Mouse (Mus musculus) yolk sac, embryonic 10.5 days (tissue): ENCODE data around the gene Mpdu1.
"Not testable (repeated sequence)": the region's sequence is repeated elsewhere in the genome, so short reads cannot be mapped to it uniquely, and the experiment has no call there.

Experiments
- DNase-seq: peaks from one replicate; pipeline ENCODE4 v3.0.0-alpha.2; 2017; ENCODE audit warnings: low spot score

Mpdu1 gene

GRCm38 (mm10) chr11:69662213-69662966 is at the start of gene Mpdu1:
Gene Mpdu1 (minus strand): TSS chr11:69662642.
- DNase-seq: peak; percentile 96

GRCm38 (mm10) chr11:69711082-69711481 is 48.6 kb upstream of the Mpdu1 start:
- no peak for DNase-seq

GRCm38 (mm10) chr11:69710470-69710869 is 48.0 kb upstream of the Mpdu1 start:
- DNase-seq: no peak

GRCm38 (mm10) chr11:69709554-69710446 is 47.4 kb upstream of the Mpdu1 start:
- DNase-seq: no peak

- no peak for DNase-seq
Measured at GRCm38 (mm10) chr11:69708614-69709265, 46.3 kb upstream of the Mpdu1 start.

GRCm38 (mm10) chr11:69707873-69708381 is 45.5 kb upstream of the Mpdu1 start:
- no peak for DNase-seq

- no peak for DNase-seq
Measured at GRCm38 (mm10) chr11:69707480-69707847, 45.0 kb upstream of the Mpdu1 start.

- DNase-seq: no peak
Measured at GRCm38 (mm10) chr11:69706775-69707479, 44.5 kb upstream of the Mpdu1 start.

GRCm38 (mm10) chr11:69704613-69705010 is 42.2 kb upstream of the Mpdu1 start:
- DNase-seq: no peak

- no peak for DNase-seq
Measured at GRCm38 (mm10) chr11:69703814-69704612, 41.6 kb upstream of the Mpdu1 start.

- not testable (repeated sequence) for DNase-seq
Measured at GRCm38 (mm10) chr11:69703381-69703780, 40.9 kb upstream of the Mpdu1 start.

- DNase-seq: not testable (repeated sequence)
Measured at GRCm38 (mm10) chr11:69702886-69703285, 40.4 kb upstream of the Mpdu1 start.

- DNase-seq: no peak
Measured at GRCm38 (mm10) chr11:69699595-69699994, 37.2 kb upstream of the Mpdu1 start.

- DNase-seq: no peak
Measured at GRCm38 (mm10) chr11:69698574-69698973, 36.1 kb upstream of the Mpdu1 start.

- no peak for DNase-seq
Measured at GRCm38 (mm10) chr11:69697396-69697795, 35.0 kb upstream of the Mpdu1 start.

GRCm38 (mm10) chr11:69695361-69696181 is 33.1 kb upstream of the Mpdu1 start, which contains the start of the genes Tnfsf12 and Tnfsfm13:
Gene Tnfsf12 (minus strand): TSS chr11:69695849.
Gene Tnfsfm13 (minus strand): TSS chr11:69696098.
- DNase-seq: peak; percentile 83

- no peak for DNase-seq
Measured at GRCm38 (mm10) chr11:69695046-69695360, 32.6 kb upstream of the Mpdu1 start.

GRCm38 (mm10) chr11:69693421-69693965 is 31.1 kb upstream of the Mpdu1 start:
- no peak for DNase-seq

- peak; percentile 60 for DNase-seq
Measured at GRCm38 (mm10) chr11:69692863-69693262, 30.4 kb upstream of the Mpdu1 start.
